Mouse (Mus musculus) macrophage (primary cell): ENCODE measurements around the gene Pex6. TPM values are rescaled to one million over a fixed set of nuclear protein-coding genes. Genes with fewer than 3 reads are reported as not detected.
"Not testable (repeated sequence)": the region's sequence is repeated elsewhere in the genome, so short reads cannot be mapped to it uniquely, and the experiment has no call there.

Source experiments
- H3K27ac ChIP-seq: fragments of 350-480 bp; formaldehyde crosslinking; 2 replicates; pipeline ENCODE4 v1.9.0; 2021
- H3K36me3 ChIP-seq: fragments of 350-480 bp; formaldehyde crosslinking; 2 replicates; pipeline ENCODE4 v1.9.0; 2021; ENCODE audit errors: inconsistent target
- H3K4me3 ChIP-seq: fragments of 350-480 bp; formaldehyde crosslinking; 2 replicates; pipeline ENCODE4 v1.9.0; 2021; ENCODE audit errors: inconsistent target
- H3K79me2 ChIP-seq: fragments of 350-480 bp; formaldehyde crosslinking; 2 replicates; pipeline ENCODE4 v1.9.0; 2021; ENCODE audit errors: inconsistent target
- WGBS: methylation state at CpG from one replicate; pipeline ENCODE4 v1.1.7; 2026; ENCODE audit warnings: inconsistent platforms; ENCODE audit not compliant: missing documents; 5-methylcytosine and 5-hydroxymethylcytosine counted together
- polyA plus RNA-seq: library from polyadenylated mRNA; stranded (reverse); fragments of 250-400 nt; gene quantifications from 3 replicates; pipeline ENCODE4 v1.2.4, GENCODE M21; 2018; ENCODE audit warnings: inconsistent platforms

Pex6 gene
- polyA plus RNA-seq, 1 experiment from 2014 or later: 6.9 TPM

DNA sequence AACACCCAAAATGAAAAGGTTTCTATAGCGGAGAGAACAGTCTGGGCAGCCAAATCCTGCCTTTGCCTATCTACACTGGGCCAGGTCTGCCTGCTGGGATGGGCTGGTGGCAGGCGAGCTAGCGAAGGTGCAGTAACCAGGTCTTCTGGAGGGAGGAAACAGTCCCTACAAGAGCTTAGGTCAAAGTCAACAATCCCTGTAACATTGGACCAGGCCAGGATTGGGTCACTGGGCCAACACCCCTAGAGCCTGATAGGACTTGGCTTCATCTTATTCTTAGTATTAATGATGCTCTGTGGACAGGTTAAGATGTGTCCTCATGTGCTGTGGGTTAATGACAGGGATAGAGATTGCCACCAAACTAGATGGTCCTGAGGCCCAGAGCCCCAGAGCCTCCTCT lies 22.8 kb downstream of the Pex6 start:
- 100% methylated on average over 3 of the region's 3 CpGs for WGBS
- Histone ChIP-seq H3K79me2 (no peaks in the 10 kb centered on the region), H3K27ac (no peak overlapping the region), H3K4me3 (no peak overlapping the region), H3K36me3 (peaks cover 30% of the 10 kb centered on the region; the same call in 1 of the 2 replicates)

- H3K36me3 ChIP-seq: peaks cover 30% of the 10 kb centered on the region; the same call in 1 of the 2 replicates
- H3K4me3 ChIP-seq: no peak overlapping the region
- 98% methylated on average over 7 of the region's 7 CpGs for WGBS
- H3K79me2 ChIP-seq: no peaks in the 10 kb centered on the region
- H3K27ac ChIP-seq: no peak overlapping the region
Observed at GRCm38 (mm10) chr17:46735287-46735686, 24.0 kb downstream of the Pex6 start.

DNA sequence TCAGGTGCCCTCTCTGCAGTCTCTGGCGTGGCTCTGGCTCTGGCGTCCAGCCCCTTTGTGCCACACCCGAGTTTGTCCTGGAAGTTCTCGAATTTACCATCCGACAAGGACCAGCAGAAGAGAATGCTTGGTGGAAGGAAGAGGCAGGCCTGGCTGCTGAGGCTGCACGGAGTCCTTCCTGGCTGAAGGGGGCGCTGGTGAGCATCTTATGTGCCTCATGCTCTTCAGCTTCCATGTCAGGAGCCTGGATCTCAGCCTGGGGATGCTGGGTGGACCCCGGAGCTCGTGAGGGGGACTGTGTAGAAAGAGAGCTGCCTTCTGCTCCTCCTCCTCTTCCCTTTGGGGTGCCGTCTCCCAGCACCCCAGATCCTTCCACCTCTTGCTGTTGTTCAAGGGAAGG lies 24.9 kb downstream of the Pex6 start:
- peaks cover 32% of the 10 kb centered on the region; the same call in 1 of the 2 replicates for H3K36me3 ChIP-seq

DNA sequence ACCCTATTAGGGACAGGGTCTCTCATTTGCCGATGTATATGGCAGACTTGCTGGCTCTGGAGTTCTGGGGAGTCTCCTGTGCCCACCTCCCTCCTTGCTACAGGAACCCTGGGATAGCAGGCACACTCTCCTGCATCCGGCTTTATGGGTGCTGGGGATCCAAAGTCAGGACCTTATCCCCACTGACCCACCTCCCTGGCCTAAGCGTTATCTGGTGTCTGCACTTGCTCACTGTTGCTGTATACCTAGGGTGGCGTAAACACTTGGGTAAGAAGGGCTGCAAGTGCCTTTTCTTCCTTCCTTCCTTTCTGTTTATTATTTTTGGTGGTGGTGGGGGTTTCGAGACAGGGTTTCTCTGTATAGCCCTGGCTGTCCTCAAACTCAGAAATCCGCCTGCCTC lies 30.0 kb downstream of the Pex6 start:
- peaks cover 58% of the 10 kb centered on the region for H3K36me3 ChIP-seq
- 97% methylated on average over 6 of the region's 6 CpGs for WGBS
- peaks cover 40% of the 10 kb centered on the region; the same call in 1 of the 2 replicates for H3K79me2 ChIP-seq
- no peak overlapping the region for H3K4me3 ChIP-seq
- H3K27ac ChIP-seq: no peak overlapping the region

More for the DNA sequence above, 24.9 kb downstream of the Pex6 start:
- Histone ChIP-seq H3K4me3 (no peak overlapping the region), H3K27ac (no peak overlapping the region), H3K79me2 (no peaks in the 10 kb centered on the region; the same call in 1 of the 2 replicates)
- 79% methylated on average over 10 of the region's 10 CpGs for WGBS

- peaks cover 47% of the 10 kb centered on the region for H3K36me3 ChIP-seq
- no peak overlapping the region for H3K4me3 ChIP-seq
- 90% methylated on average over 7 of the region's 9 CpGs for WGBS
- peaks cover 57% of the 10 kb centered on the region for H3K79me2 ChIP-seq
- H3K27ac ChIP-seq: no peak overlapping the region
Observed at GRCm38 (mm10) chr17:46742986-46743385, 31.7 kb downstream of the Pex6 start.

DNA sequence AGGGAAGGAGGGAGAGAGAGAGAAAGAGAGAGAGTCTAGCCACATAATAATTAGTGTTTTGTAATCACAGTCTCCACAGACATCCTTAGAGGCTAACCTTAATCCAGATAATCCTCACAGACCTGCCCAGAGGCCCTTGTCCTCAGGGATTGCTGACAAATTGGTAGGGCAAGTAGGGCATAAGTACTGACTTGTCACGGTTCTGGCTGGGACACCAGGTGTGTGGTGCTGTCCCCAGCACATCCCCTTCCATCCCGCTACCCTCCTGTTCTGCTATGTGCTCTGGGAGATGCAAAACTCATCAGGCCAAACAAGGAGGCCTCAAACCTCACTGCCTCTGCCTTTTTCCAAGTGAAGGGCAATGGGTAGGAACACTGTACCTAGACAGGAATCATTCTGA lies 34.2 kb downstream of the Pex6 start:
- WGBS: 100% methylated on average over 2 of the region's 2 CpGs
- Histone ChIP-seq H3K27ac (no peak overlapping the region), H3K79me2 (peaks cover 82% of the 10 kb centered on the region), H3K4me3 (no peak overlapping the region), H3K36me3 (peaks cover 47% of the 10 kb centered on the region)

GRCm38 (mm10) chr17:46747234-46747633 lies 36.0 kb downstream of the Pex6 start:
- H3K79me2 ChIP-seq: peaks cover 89% of the 10 kb centered on the region
- 19% methylated on average over 8 of the region's 8 CpGs for WGBS
- peak overlapping the region; percentile 46 for H3K27ac ChIP-seq
- H3K4me3 ChIP-seq: no peak overlapping the region
- peaks cover 34% of the 10 kb centered on the region for H3K36me3 ChIP-seq

DNA sequence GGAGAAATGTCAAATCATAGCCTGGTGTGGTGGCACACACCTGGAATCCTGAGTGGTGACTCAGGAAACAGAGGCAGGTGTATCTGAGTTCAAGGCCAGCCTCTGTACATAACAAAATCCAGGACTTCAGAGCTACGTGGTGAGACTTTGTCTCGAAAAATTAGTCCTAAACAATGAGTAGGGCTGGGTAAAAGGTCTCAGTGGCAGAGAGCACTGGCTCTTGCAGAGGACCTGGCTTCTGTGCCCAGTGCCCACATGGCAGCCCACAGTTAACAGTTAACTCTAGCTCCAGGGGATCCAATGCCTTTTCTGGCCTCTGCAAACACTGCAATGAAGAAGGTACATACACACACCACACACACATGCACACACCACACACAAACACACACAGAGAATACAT lies 36.5 kb downstream of the Pex6 start:
- Histone ChIP-seq H3K79me2 (peaks cover 84% of the 10 kb centered on the region), H3K4me3 (no peak overlapping the region), H3K36me3 (peaks cover 28% of the 10 kb centered on the region), H3K27ac (peak overlapping the region; percentile 46)
- 92% methylated on average over 2 of the region's 2 CpGs for WGBS

- Histone ChIP-seq H3K36me3 (peaks cover 14% of the 10 kb centered on the region; the same call in 1 of the 2 replicates), H3K27ac (no peak overlapping the region)
- 76% methylated on average over 5 of the region's 5 CpGs for WGBS
Observed at GRCm38 (mm10) chr17:46749282-46749681, 38.0 kb downstream of the Pex6 start.

DNA sequence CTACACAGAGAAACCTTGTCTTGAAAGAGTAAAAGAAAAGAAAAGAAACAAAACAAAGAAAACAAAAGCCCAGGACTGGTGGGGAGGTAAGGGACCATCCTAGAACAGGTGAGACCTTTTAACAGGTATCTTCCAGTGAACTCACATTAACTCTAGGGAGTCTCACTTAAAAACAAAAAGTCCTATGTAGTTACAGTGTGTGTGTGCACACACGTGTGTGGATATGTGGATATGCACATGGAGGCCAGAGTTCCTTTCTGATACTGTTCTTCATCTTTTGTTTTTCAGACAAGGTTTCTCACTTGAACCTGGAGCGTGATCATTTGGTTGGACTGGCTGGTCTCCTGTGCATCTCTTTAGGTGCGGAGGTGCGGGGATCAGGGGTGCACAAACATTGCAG lies 39.3 kb downstream of the Pex6 start:
- peak overlapping the region; percentile 44 for H3K4me3 ChIP-seq
- peaks cover 57% of the 10 kb centered on the region for H3K79me2 ChIP-seq
- H3K36me3 ChIP-seq: peaks cover 10% of the 10 kb centered on the region; the same call in 1 of the 2 replicates
- H3K27ac ChIP-seq: peak overlapping the region; percentile 86
- 51% methylated on average over 4 of the region's 4 CpGs for WGBS

More at GRCm38 (mm10) chr17:46749282-46749681, 38.0 kb downstream of the Pex6 start:
- no peak overlapping the region for H3K4me3 ChIP-seq
- peaks cover 70% of the 10 kb centered on the region for H3K79me2 ChIP-seq

GRCm38 (mm10) chr17:46751056-46751793 lies 40.0 kb downstream of the Pex6 start:
- peaks cover 50% of the 10 kb centered on the region for H3K79me2 ChIP-seq
- peaks cover 4% of the 10 kb centered on the region; the same call in 1 of the 2 replicates for H3K36me3 ChIP-seq
- 2% methylated on average over 15 of the region's 16 CpGs for WGBS
- peak overlapping the region; percentile 86 for H3K27ac ChIP-seq
- peak overlapping the region; percentile 44 for H3K4me3 ChIP-seq

DNA sequence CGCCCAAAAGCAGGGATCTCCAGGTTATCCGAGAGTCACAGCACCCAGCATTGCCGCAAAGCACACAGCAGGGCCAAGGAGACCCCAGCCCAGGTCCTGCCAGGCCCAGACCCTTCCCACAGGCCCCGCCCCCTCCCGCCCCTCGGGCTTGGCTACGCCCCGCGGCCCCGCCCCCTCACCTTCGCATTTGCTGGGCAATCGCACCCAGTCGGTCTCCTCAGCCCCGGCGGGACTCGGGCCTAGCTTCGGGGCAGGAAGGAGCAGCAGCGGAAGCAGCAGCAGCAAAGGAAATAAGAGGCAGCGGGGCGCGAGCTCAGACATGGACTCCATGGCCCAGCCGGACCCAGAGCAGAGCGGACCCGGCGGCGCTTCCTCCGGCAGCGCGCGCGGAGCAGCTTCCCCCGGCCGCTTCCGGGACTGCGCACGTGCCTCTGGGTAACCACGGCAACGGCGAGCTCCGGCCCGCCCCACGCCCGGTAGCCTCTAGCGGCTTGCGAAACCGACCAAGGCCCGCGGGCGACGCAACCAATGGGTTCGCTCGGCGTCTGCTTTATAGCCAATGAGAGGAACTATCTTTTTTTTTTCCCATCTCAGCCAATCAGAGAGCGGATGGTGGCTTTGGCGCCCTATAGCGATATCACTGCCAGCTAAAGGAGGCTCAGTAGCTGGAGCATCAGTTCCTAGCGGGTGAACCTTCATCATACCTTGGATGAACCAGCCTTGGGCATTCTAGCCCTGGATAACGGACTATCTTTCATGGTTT lies 40.7 kb downstream of the Pex6 start, which contains the start of gene Cnpy3:
Cnpy3 (minus strand) TSS at position 421 of the 763 bp plus-strand sequence.
- Histone ChIP-seq H3K27ac (peak within 1 kb of the TSS; percentile 86), H3K4me3 (peak within 1 kb of the TSS; percentile 44), H3K79me2 (peaks cover 43% of the 10 kb centered on the region), H3K36me3 (no peaks in the 10 kb centered on the region)
- WGBS: 2% methylated on average over 49 of the region's 58 CpGs

DNA sequence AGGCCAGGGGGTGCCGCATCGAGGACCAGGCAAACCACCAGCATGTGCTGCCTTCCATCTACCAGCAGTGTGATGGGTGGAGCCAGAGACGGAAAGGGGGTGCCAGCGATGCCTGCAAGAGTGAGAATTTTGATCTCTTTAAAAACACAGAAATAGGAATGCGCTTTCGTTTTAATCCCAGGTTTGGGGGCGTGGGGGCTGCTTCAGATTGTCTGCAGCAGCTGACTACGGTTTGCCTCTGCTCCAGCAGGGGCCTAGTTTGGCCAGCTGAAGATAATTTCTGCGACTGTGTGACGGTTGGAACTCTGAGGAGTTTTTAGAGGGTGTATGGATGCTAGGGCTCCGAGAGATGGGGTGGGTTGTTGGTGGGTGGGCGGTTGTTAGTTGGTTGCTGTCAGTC lies 47.5 kb downstream of the Pex6 start:
- 92% methylated on average over 12 of the region's 12 CpGs for WGBS
- Histone ChIP-seq H3K79me2 (no peaks in the 10 kb centered on the region), H3K36me3 (no peaks in the 10 kb centered on the region), H3K4me3 (no peak overlapping the region), H3K27ac (no peak overlapping the region)

- H3K79me2 ChIP-seq: no peaks in the 10 kb centered on the region
- no peak within 1 kb of the TSS for H3K4me3 ChIP-seq
- no peaks in the 10 kb centered on the region for H3K36me3 ChIP-seq
- 80% methylated on average over 2 of the region's 2 CpGs for WGBS
- no peak within 1 kb of the TSS for H3K27ac ChIP-seq
Observed at GRCm38 (mm10) chr17:46763544-46763943, 52.3 kb downstream of the Pex6 start, which contains the start of gene Ptcra. Gene Ptcra, minus strand, starts transcription at chr17:46763712.

- 87% methylated on average over 4 of the region's 9 CpGs for WGBS
- H3K79me2 ChIP-seq, H3K27ac ChIP-seq, H3K36me3 ChIP-seq, H3K4me3 ChIP-seq: not testable (repeated sequence)
Observed at GRCm38 (mm10) chr17:46764916-46765315, 53.7 kb downstream of the Pex6 start.
